Mouse (Mus musculus): Measurements from ENCODE around the gene Kif1bp. TPM values are rescaled to one million over a fixed set of nuclear protein-coding genes. Genes with fewer than 3 reads are reported as not detected.

Kif1bp gene
- polyA plus RNA-seq, 1 experiment from 2014 or later: 38.7 TPM

GRCm38 (mm10) chr10:62543399-62543808, 34.9 kb downstream of the Kif1bp start:
- no peak for ATAC-seq (ENCODE audit: insufficient number of reproducible peaks, insufficient read depth, low FRiP score, low read depth)
- H3K27ac ChIP-seq (replicated peaks in 1 of 2; ENCODE audit: control insufficient read depth in 1 of 2, insufficient read depth in 1 of 2, low read depth in 2 of 2, low read length in 2 of 2): no peak overlapping the region

DNA sequence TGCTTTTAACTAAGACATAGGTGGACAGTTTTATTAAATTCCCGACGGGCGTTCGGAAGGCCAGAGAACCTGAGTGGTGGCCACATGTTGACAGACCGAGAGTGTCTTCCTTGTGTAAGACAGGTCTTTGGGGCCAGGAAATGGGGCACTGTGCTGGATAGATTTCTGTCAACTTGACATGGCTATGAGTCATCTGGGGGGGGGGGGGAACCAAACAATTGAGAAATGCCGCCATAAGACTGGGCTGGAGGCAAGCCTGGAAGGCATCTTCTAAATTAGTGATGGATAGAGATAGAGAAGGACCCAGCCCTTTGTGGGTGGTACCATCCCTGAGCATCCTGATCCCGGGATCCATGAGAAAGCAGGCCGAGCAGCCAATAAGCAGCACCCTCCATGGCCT, 35.3 kb downstream of the Kif1bp start:
- Histone ChIP-seq H3K27me3 (ENCODE audit: control insufficient read depth, insufficient read depth, low read length) (no peaks in the 10 kb centered on the region), H3K36me3 (ENCODE audit: control insufficient read depth, insufficient read depth, low read length) (no peaks in the 10 kb centered on the region), H3K4me3 (ENCODE audit: control insufficient read depth in 1 of 2, insufficient read depth in 1 of 2, low read depth in 1 of 2, low read length in 2 of 2) (no peak overlapping the region), H3K4me2 (ENCODE audit: low read length) (no peak overlapping the region), H3K4me1 (ENCODE audit: control insufficient read depth in 2 of 2, insufficient read depth in 2 of 2, low read length in 2 of 2) (0 out of 4 replicates have a peak, but pooled peaks cover 0 to 2% of the 10 kb centered on the region in 2 experiments), H3K27ac (replicated peaks in 1 of 2; ENCODE audit: control insufficient read depth in 1 of 2, insufficient read depth in 1 of 2, low read depth in 2 of 2, low read length in 2 of 2) (no peak overlapping the region), H3K9me3 (ENCODE audit: control insufficient read depth, low read length) (no peaks in the 10 kb centered on the region), H3K9ac (ENCODE audit: low read length) (no peak overlapping the region)
- 90% methylated on average over 8 of the region's 8 CpGs for WGBS
- no peak for ATAC-seq (ENCODE audit: insufficient number of reproducible peaks, insufficient read depth, low FRiP score, low read depth)

More at GRCm38 (mm10) chr10:62543399-62543808, 34.9 kb downstream of the Kif1bp start:
- no peak overlapping the region for H3K9ac ChIP-seq (ENCODE audit: low read length)
- H3K4me1 ChIP-seq (ENCODE audit: control insufficient read depth in 2 of 2, insufficient read depth in 2 of 2, low read length in 2 of 2): 0 out of 4 replicates have a peak, but pooled peaks cover 0 to 2% of the 10 kb centered on the region in 2 experiments
- H3K36me3 ChIP-seq (ENCODE audit: control insufficient read depth, insufficient read depth, low read length): no peaks in the 10 kb centered on the region
- no peaks in the 10 kb centered on the region for H3K27me3 ChIP-seq (ENCODE audit: control insufficient read depth, insufficient read depth, low read length)
- no peak overlapping the region for H3K4me2 ChIP-seq (ENCODE audit: low read length)
- H3K4me3 ChIP-seq (ENCODE audit: control insufficient read depth in 1 of 2, insufficient read depth in 1 of 2, low read depth in 1 of 2, low read length in 2 of 2): no peak overlapping the region
- no peaks in the 10 kb centered on the region for H3K9me3 ChIP-seq (ENCODE audit: control insufficient read depth, low read length)
- WGBS: 69% methylated on average over 12 of the region's 12 CpGs

DNA sequence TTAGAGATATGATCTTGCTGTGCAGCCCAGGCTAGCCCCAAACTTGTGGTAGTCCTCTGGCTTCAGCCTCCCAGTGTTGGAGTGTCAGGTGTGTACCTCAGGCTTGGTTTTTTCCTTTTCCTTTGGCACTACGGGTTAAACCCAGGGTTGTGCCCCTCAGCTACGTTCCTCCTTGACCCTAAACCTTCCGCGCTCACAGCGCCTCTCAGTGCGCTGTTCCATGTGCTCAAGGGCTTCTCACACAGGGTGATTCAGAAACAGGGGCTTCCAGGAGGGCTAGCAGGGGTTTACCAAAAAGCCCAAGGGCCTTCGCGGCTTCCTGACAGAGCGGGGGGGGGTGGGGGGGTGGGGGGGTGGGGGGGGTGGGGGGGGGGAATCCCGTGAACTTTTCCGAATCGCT, 35.8 kb downstream of the Kif1bp start:
- WGBS: 87% methylated on average over 12 of the region's 12 CpGs
- ATAC-seq (ENCODE audit: insufficient number of reproducible peaks, insufficient read depth, low FRiP score, low read depth): no peak
- Histone ChIP-seq H3K27ac (replicated peaks in 1 of 2; ENCODE audit: control insufficient read depth in 1 of 2, insufficient read depth in 1 of 2, low read depth in 2 of 2, low read length in 2 of 2) (no peak overlapping the region), H3K27me3 (ENCODE audit: control insufficient read depth, insufficient read depth, low read length) (no peaks in the 10 kb centered on the region), H3K36me3 (ENCODE audit: control insufficient read depth, insufficient read depth, low read length) (no peaks in the 10 kb centered on the region), H3K9ac (ENCODE audit: low read length) (no peak overlapping the region), H3K9me3 (ENCODE audit: control insufficient read depth, low read length) (no peaks in the 10 kb centered on the region), H3K4me3 (ENCODE audit: control insufficient read depth in 1 of 2, insufficient read depth in 1 of 2, low read depth in 1 of 2, low read length in 2 of 2) (no peak overlapping the region), H3K4me1 (ENCODE audit: control insufficient read depth in 2 of 2, insufficient read depth in 2 of 2, low read length in 2 of 2) (0 out of 4 replicates have a peak, but pooled peaks cover 0 to 2% of the 10 kb centered on the region in 2 experiments), H3K4me2 (ENCODE audit: low read length) (no peak overlapping the region)

DNA sequence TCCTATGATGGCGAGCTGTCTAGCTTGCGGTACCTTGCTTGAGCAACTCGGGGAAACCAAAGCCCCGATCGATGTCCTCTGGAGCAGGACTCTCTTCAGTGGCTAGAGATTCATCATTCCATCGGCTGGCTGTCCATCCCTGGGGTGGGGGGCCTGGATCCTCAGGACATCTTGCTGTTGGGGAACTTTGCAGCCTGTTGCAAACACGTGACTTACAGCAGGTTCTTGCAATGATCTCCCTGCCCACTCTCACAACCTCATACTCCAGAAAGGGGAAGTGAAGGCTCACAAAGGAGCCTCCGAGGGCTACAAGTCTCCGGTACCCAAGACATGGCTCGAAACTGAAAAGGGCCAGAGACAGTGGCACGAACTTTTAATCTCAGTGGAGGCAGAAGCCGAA, 36.8 kb downstream of the Kif1bp start:
- 0 out of 4 replicates have a peak, but pooled peaks cover 0 to 2% of the 10 kb centered on the region in 2 experiments for H3K4me1 ChIP-seq (ENCODE audit: control insufficient read depth in 2 of 2, insufficient read depth in 2 of 2, low read length in 2 of 2)
- H3K9ac ChIP-seq (ENCODE audit: low read length): no peak overlapping the region
- 95% methylated on average over 12 of the region's 12 CpGs for WGBS
- H3K4me3 ChIP-seq (ENCODE audit: control insufficient read depth in 1 of 2, insufficient read depth in 1 of 2, low read depth in 1 of 2, low read length in 2 of 2): no peak overlapping the region
- no peak overlapping the region for H3K27ac ChIP-seq (replicated peaks in 1 of 2; ENCODE audit: control insufficient read depth in 1 of 2, insufficient read depth in 1 of 2, low read depth in 2 of 2, low read length in 2 of 2)
- no peaks in the 10 kb centered on the region for H3K9me3 ChIP-seq (ENCODE audit: control insufficient read depth, low read length)
- no peaks in the 10 kb centered on the region for H3K27me3 ChIP-seq (ENCODE audit: control insufficient read depth, insufficient read depth, low read length)
- H3K4me2 ChIP-seq (ENCODE audit: low read length): no peak overlapping the region
- no peak for ATAC-seq (ENCODE audit: insufficient number of reproducible peaks, insufficient read depth, low FRiP score, low read depth)
- no peaks in the 10 kb centered on the region for H3K36me3 ChIP-seq (ENCODE audit: control insufficient read depth, insufficient read depth, low read length)

DNA sequence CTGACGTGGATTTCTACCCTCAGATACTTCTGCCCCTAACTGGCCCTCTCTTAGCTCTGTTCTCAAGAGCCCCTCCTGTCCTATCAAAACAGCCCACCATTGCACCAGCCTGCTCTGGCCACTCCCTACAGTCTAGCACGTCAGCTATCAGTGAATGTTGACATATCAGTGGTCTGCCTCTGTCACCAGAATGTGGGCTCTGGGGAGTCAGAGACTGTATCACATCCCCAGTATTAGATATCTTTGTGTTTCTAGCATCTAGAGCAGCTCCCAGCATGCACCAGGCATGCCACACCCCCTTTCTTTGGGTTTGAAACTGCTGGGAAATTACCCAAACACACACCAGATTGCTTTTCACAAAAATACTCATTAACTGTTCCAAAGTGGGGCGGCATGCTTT, 37.5 kb downstream of the Kif1bp start:
- no peak for ATAC-seq (ENCODE audit: insufficient number of reproducible peaks, insufficient read depth, low FRiP score, low read depth)
- H3K4me3 ChIP-seq (ENCODE audit: control insufficient read depth in 1 of 2, insufficient read depth in 1 of 2, low read depth in 1 of 2, low read length in 2 of 2): no peak overlapping the region
- 45% methylated on average over 3 of the region's 3 CpGs for WGBS
- no peaks in the 10 kb centered on the region for H3K9me3 ChIP-seq (ENCODE audit: control insufficient read depth, low read length)
- no peak overlapping the region for H3K9ac ChIP-seq (ENCODE audit: low read length)
- no peaks in the 10 kb centered on the region for H3K27me3 ChIP-seq (ENCODE audit: control insufficient read depth, insufficient read depth, low read length)
- no peaks in the 10 kb centered on the region for H3K36me3 ChIP-seq (ENCODE audit: control insufficient read depth, insufficient read depth, low read length)
- H3K4me1 ChIP-seq (ENCODE audit: control insufficient read depth in 2 of 2, insufficient read depth in 2 of 2, low read length in 2 of 2): 0 out of 4 replicates have a peak, but pooled peaks cover 0 to 2% of the 10 kb centered on the region in 2 experiments
- H3K27ac ChIP-seq (replicated peaks in 1 of 2; ENCODE audit: control insufficient read depth in 1 of 2, insufficient read depth in 1 of 2, low read depth in 2 of 2, low read length in 2 of 2): no peak overlapping the region
- H3K4me2 ChIP-seq (ENCODE audit: low read length): no peak overlapping the region

GRCm38 (mm10) chr10:62534509-62534908, 43.7 kb downstream of the Kif1bp start:
- ATAC-seq (ENCODE audit: insufficient number of reproducible peaks, insufficient read depth, low FRiP score, low read depth): no peak
- H3K36me3 ChIP-seq (ENCODE audit: control insufficient read depth, insufficient read depth, low read length): no peaks in the 10 kb centered on the region
- H3K4me1 ChIP-seq (ENCODE audit: control insufficient read depth in 2 of 2, insufficient read depth in 2 of 2, low read length in 2 of 2): peaks cover 0 to 5% of the 10 kb centered on the region in 2 experiments; a peak in 1 of 4 replicates
- H3K9me3 ChIP-seq (ENCODE audit: control insufficient read depth, low read length): no peaks in the 10 kb centered on the region
- H3K4me3 ChIP-seq (ENCODE audit: control insufficient read depth in 1 of 2, insufficient read depth in 1 of 2, low read depth in 1 of 2, low read length in 2 of 2): no peak overlapping the region
- H3K27ac ChIP-seq (replicated peaks in 1 of 2; ENCODE audit: control insufficient read depth in 1 of 2, insufficient read depth in 1 of 2, low read depth in 2 of 2, low read length in 2 of 2): no peak overlapping the region
- H3K9ac ChIP-seq (ENCODE audit: low read length): no peak overlapping the region
- H3K27me3 ChIP-seq (ENCODE audit: control insufficient read depth, insufficient read depth, low read length): no peaks in the 10 kb centered on the region
- H3K4me2 ChIP-seq (ENCODE audit: low read length): no peak overlapping the region
- WGBS: 82% methylated on average over 7 of the region's 7 CpGs

DNA sequence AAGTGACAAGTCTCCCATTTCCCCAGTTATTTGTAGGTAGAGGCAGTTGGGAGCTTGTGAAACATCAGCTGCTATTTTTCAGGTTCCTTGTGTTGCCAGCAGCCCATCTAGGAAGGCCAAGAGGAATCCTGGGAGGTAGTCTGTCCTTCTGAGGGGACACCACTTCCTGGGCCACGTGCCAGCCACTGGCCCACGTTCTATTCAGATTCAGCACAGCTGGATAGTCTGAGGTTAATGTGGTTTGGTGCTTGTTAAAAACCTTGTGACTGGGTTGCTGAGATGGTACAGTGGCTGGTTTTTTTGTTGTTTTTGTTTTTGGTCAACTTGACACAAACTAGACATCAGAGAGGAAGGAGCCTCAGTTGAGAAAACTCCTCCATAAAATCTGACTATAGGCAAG, 45.4 kb downstream of the Kif1bp start:
- H3K9me3 ChIP-seq (ENCODE audit: control insufficient read depth, low read length): no peaks in the 10 kb centered on the region
- ATAC-seq (ENCODE audit: insufficient number of reproducible peaks, insufficient read depth, low FRiP score, low read depth): no peak
- no peaks in the 10 kb centered on the region for H3K27me3 ChIP-seq (ENCODE audit: control insufficient read depth, insufficient read depth, low read length)
- peaks cover 0 to 5% of the 10 kb centered on the region in 2 experiments; a peak in 1 of 4 replicates for H3K4me1 ChIP-seq (ENCODE audit: control insufficient read depth in 2 of 2, insufficient read depth in 2 of 2, low read length in 2 of 2)
- no peak overlapping the region for H3K9ac ChIP-seq (ENCODE audit: low read length)
- H3K27ac ChIP-seq (replicated peaks in 1 of 2; ENCODE audit: control insufficient read depth in 1 of 2, insufficient read depth in 1 of 2, low read depth in 2 of 2, low read length in 2 of 2): no peak overlapping the region
- H3K36me3 ChIP-seq (ENCODE audit: control insufficient read depth, insufficient read depth, low read length): no peaks in the 10 kb centered on the region
- no peak overlapping the region for H3K4me3 ChIP-seq (ENCODE audit: control insufficient read depth in 1 of 2, insufficient read depth in 1 of 2, low read depth in 1 of 2, low read length in 2 of 2)
- H3K4me2 ChIP-seq (ENCODE audit: low read length): no peak overlapping the region
- 32% methylated on average over 2 of the region's 2 CpGs for WGBS

GRCm38 (mm10) chr10:62530183-62530582, 48.1 kb downstream of the Kif1bp start:
- no peak overlapping the region for H3K4me3 ChIP-seq (ENCODE audit: control insufficient read depth in 1 of 2, insufficient read depth in 1 of 2, low read depth in 1 of 2, low read length in 2 of 2)
- ATAC-seq (ENCODE audit: insufficient number of reproducible peaks, insufficient read depth, low FRiP score, low read depth): no peak
- no peaks in the 10 kb centered on the region for H3K27me3 ChIP-seq (ENCODE audit: control insufficient read depth, insufficient read depth, low read length)
- no peak overlapping the region for H3K4me2 ChIP-seq (ENCODE audit: low read length)
- H3K4me1 ChIP-seq (ENCODE audit: control insufficient read depth in 2 of 2, insufficient read depth in 2 of 2, low read length in 2 of 2): peaks cover 0 to 5% of the 10 kb centered on the region in 2 experiments; a peak in 1 of 4 replicates
- 58% methylated on average over 9 of the region's 9 CpGs for whole genome bisulfite sequencing
- no peaks in the 10 kb centered on the region for H3K9me3 ChIP-seq (ENCODE audit: control insufficient read depth, low read length)
- H3K27ac ChIP-seq (replicated peaks in 1 of 2; ENCODE audit: control insufficient read depth in 1 of 2, insufficient read depth in 1 of 2, low read depth in 2 of 2, low read length in 2 of 2): no peak overlapping the region
- no peak overlapping the region for H3K9ac ChIP-seq (ENCODE audit: low read length)
- H3K36me3 ChIP-seq (ENCODE audit: control insufficient read depth, insufficient read depth, low read length): no peaks in the 10 kb centered on the region
